Mouse (Mus musculus): ENCODE measurements around the gene Crybg1.

- TF ChIP-seq EP300 (IDR thresholded peaks at IDR 0.05; ENCODE audit: low read depth in 1 of 2, low read length in 2 of 2) (peak; percentile 59 to 82), MAX (IDR thresholded peaks at IDR 0.05; ENCODE audit: low read length) (peak; percentile 63), CTCF (IDR thresholded peaks at IDR 0.05 in 2 of 3, conservative IDR thresholded peaks at IDR 0.05 in 1 of 3; ENCODE audit: control insufficient read depth in 1 of 3, insufficient read depth in 1 of 3, low read depth in 2 of 3, low read length in 3 of 3, poor library complexity in 1 of 3, severe bottlenecking in 1 of 3) (no peak), BHLHE40 (IDR thresholded peaks at IDR 0.05; ENCODE audit: borderline replicate concordance, low read depth, low read length) (no peak), SIN3A (IDR thresholded peaks at IDR 0.05; ENCODE audit: low read length) (peak; percentile 65; the same call in 1 of the 2 replicates), CHD1 (IDR thresholded peaks at IDR 0.05; ENCODE audit: low read depth, low read length) (no peak), NELFE (IDR thresholded peaks at IDR 0.05; ENCODE audit: low read depth, low read length) (peak; percentile 32; the same call in 1 of the 2 replicates), TAL1 (IDR thresholded peaks at IDR 0.05; ENCODE audit: low read length) (peak; percentile 57), MAZ (IDR thresholded peaks at IDR 0.05; ENCODE audit: low read depth, low read length) (no peak), POLR2A (IDR thresholded peaks at IDR 0.05; ENCODE audit: control insufficient read depth in 1 of 2, insufficient read depth in 1 of 2, low read depth in 1 of 2, low read length in 2 of 2, poor library complexity in 1 of 2) (peak in 1 of 2 experiments; percentile 52; a peak in 2 of 4 replicates)
These were observed 79.5 kb downstream of the Crybg1 start for GRCm38 (mm10) chr10:44069131-44069530.
